Comparison of ENCODE assay signal across 8 mouse cellular contexts in the genomic region with DNA sequence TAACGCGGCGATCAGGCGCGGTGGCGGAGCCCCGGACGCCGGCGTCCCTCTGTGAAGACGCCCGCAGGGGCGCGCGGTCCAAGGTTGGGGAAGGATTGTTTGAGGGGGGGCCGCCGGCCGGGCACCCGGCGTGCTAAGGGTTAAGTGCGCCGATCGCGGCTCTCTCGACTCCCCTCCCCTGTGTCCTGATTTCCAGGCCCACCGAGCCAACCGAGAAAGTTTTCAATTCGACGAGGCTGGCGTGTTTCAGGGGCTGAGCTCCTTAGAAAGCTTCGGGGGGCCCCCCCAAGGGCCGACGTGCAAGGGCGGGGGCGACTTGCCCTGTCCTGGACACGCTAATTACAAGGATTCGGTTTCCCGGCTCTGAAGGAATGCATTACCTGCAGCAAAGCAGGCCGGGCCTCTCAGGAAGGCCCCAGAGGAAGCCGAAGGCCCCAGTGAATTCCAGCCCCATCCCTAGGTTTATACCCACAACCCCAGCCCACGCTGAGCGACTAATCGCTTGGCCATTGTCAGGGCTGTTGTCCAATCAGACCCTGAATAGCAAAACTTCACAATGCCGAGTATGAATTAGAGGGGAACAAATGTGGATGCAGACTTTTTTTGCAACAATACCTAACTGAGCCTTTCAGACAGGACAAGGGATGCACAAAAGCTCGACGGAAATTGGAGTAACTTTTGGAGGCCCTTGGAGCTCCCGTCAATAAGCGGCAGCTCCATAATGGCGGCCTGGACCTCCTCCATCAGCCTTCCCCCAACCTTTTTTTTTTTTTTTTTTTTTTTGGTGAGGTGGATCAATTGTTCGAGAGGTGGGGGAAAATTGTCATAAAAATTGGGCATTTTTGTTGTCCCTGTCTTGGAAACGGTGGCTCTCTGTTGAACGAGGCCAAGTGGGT.
A peak's percentile ranks its signal among the peaks of the same experiment; 100 is the strongest.
DNase-seq lines count a peak whose midpoint lies in the region; ATAC-seq and TF ChIP-seq lines count a peak whose summit lies in the region.

No protein-coding gene starts in this region.

- H3K4me1 ChIP-seq in heart, embryonic 10.5 days: peaks cover 20% of the 10 kb centered on the region
- H3K4me1 ChIP-seq in E14TG2a.4 (replicated peaks; ENCODE audit: low read depth, low read length): peaks cover 53% of the 10 kb centered on the region
- peaks cover 64% of the 10 kb centered on the region for H3K4me1 ChIP-seq in forebrain, embryonic 10.5 days
- peaks cover 55% of the 10 kb centered on the region for H3K4me1 ChIP-seq in midbrain, embryonic 10.5 days

- 3% methylated on average over 52 of the region's 52 CpGs for WGBS in heart, embryonic 10.5 days
- under 1% methylated on average over 52 of the region's 52 CpGs for WGBS in forebrain, embryonic 10.5 days
- under 1% methylated on average over 52 of the region's 52 CpGs for WGBS in midbrain, embryonic 10.5 days

- peaks cover 99% of the 10 kb centered on the region for H3K27me3 ChIP-seq in heart, embryonic 10.5 days (ENCODE audit: insufficient read depth, poor library complexity, severe bottlenecking)
- H3K27me3 ChIP-seq in E14TG2a.4 (ENCODE audit: insufficient read depth, low read length): peaks cover 72% of the 10 kb centered on the region
- peaks cover 100% of the 10 kb centered on the region for H3K27me3 ChIP-seq in forebrain, embryonic 10.5 days (ENCODE audit: poor library complexity, severe bottlenecking)
- H3K27me3 ChIP-seq in midbrain, embryonic 10.5 days (ENCODE audit: low read depth, poor library complexity, severe bottlenecking): peaks cover 100% of the 10 kb centered on the region

- no peak for ATAC-seq in granulocyte monocyte progenitor cell, adult 5-6 weeks (replicated peaks; ENCODE audit: poor library complexity, severe bottlenecking)

- peak overlapping the region; percentile 56 for H3K4me3 ChIP-seq in heart, embryonic 10.5 days
- H3K4me3 ChIP-seq in E14TG2a.4 (replicated peaks; ENCODE audit: low read length): peak overlapping the region; percentile 60
- H3K4me3 ChIP-seq in forebrain, embryonic 10.5 days: peak overlapping the region; percentile 47
- H3K4me3 ChIP-seq in midbrain, embryonic 10.5 days: peak overlapping the region; percentile 52

- H3K36me3 ChIP-seq in heart, embryonic 10.5 days: no peaks in the 10 kb centered on the region
- H3K36me3 ChIP-seq in E14TG2a.4 (ENCODE audit: insufficient read depth, low read length): no peaks in the 10 kb centered on the region
- H3K36me3 ChIP-seq in forebrain, embryonic 10.5 days (replicated peaks): no peaks in the 10 kb centered on the region
- H3K36me3 ChIP-seq in midbrain, embryonic 10.5 days: no peaks in the 10 kb centered on the region

- H3K9me3 ChIP-seq in heart, embryonic 10.5 days: no peaks in the 10 kb centered on the region
- no peaks in the 10 kb centered on the region for H3K9me3 ChIP-seq in E14TG2a.4 (ENCODE audit: low read length)
- H3K9me3 ChIP-seq in forebrain, embryonic 10.5 days: no peaks in the 10 kb centered on the region
- H3K9me3 ChIP-seq in midbrain, embryonic 10.5 days (replicated peaks): no peaks in the 10 kb centered on the region

- H3K27ac ChIP-seq in heart, embryonic 10.5 days: no peak overlapping the region
- peak overlapping the region; percentile 80 for H3K27ac ChIP-seq in forebrain, embryonic 10.5 days
- peak overlapping the region; percentile 80 for H3K27ac ChIP-seq in midbrain, embryonic 10.5 days (replicated peaks)

- DNase-seq in heart, embryonic 10.5 days (ENCODE audit: low spot score): no peak
- no peak for DNase-seq in heart, adult 18-20 months
- peak; percentile 85 for DNase-seq in forebrain, embryonic 10.5 days (ENCODE audit: extremely low spot score, low spot score)
- DNase-seq in midbrain, embryonic 10.5 days (ENCODE audit: low spot score): peak; percentile 83
- DNase-seq in spleen, postnatal 4 days (ENCODE audit: low spot score in 2 of 2): no peak
- DNase-seq in urinary bladder, postnatal 36 days (ENCODE audit: low spot score in 2 of 2): no peak

- TF ChIP-seq CTCF in E14TG2a.4 (conservative IDR thresholded peaks at IDR 0.05; ENCODE audit: low read length): no peak

Comparison
In these comparisons a context has a peak if more than half of its experiments do, and no peak if none do; other contexts are left out.
1. DNase-seq: peak in forebrain, embryonic 10.5 days (single experiment) and midbrain, embryonic 10.5 days (single experiment); none in heart, embryonic 10.5 days (single experiment), heart, adult 18-20 months (0 of 2), spleen, postnatal 4 days (0 of 2) and urinary bladder, postnatal 36 days (0 of 2).
2. Peak in every context shown above with its lines, with median percentiles within 50 percentile points of each other: H3K4me3 ChIP-seq.